Mouse (Mus musculus) activated CD4-positive, CD25-positive, alpha-beta regulatory T cell, adult 4 months (primary cell): ENCODE data around the gene Phldb1. TPM values are rescaled to one million over a fixed set of nuclear protein-coding genes. Genes with fewer than 3 reads are reported as not detected.

Source experiments
- ATAC-seq: one replicate; pipeline ENCODE4 v1.8.0; 2017
- polyA plus RNA-seq, 2 experiments: library from polyadenylated mRNA; unstranded; fragments of 100-300 nt; shearing (Covaris generic); gene quantifications; one replicate each; pipeline ENCODE4 v1.2.1; 2017

Gene Phldb1
- polyA plus RNA-seq, 2 experiments from 2014 or later: 0.30 TPM; not detected in 1

- ATAC-seq: no peak
Measured at GRCm38 (mm10) chr9:44708925-44709324, 26.1 kb downstream of the Phldb1 start.

GRCm38 (mm10) chr9:44708429-44708765, 26.6 kb downstream of the Phldb1 start:
- ATAC-seq: no peak

- no peak for ATAC-seq
Measured at GRCm38 (mm10) chr9:44707749-44708428, 27.1 kb downstream of the Phldb1 start.

DNA sequence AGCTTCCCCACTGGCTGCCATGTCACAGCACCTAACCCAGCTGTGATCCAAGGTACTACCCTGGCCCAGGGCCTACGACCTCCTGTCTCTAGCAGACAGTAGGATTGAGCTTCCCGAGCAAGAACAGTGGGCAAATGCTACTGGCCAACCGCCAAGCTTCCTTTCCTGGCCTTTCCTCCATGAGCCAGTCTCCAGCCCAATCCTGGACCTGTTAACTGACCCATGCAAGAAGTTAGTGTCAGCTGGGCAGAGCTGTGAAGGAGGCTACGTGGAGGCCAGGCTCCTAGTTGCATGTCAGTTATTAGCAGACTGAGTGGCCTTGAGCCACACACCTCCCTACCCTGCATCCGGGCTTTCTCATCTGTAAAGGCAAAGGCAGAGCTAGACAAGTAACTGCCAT, 35.3 kb downstream of the Phldb1 start:
- no peak for ATAC-seq

DNA sequence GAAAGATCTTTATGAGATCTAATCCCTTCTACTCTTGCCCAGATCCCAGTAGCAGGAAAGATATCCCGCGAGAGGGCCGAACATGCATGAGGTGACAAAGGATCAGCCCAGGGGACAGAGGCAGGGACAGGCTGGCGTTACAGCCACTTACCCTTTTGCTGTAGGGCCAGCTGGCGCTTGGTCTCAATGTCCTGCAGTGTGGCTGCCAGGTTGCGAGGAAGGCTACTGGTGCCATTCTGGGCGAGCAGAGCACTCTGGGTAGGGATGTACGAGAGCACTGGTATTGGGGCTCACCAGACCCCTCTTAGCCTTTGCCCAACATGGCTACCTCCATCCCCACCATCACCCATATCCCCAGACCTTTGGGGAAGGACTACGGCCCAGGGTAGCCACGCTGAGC, 35.8 kb downstream of the Phldb1 start:
- no peak for ATAC-seq

DNA sequence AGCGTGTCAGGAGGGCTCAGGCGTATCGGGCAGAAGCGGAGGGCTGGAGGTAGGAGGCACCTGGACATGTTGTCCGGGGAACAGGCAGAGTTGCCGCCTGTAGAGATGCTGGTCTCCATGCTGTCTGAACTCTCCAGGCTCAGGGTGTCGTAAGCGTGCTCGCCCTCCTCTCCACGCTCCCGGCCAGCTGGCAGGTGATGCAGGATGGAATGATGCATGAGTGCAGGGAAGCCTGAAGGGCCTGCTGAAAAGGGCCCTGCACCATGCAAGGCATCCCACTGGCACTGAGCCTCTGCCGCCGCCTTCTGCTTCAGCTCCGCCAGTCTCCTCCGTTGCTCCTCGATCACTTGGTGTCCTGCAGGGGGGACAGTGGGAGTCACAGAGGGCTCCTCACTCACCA, 37.1 kb downstream of the Phldb1 start:
- ATAC-seq: no peak

DNA sequence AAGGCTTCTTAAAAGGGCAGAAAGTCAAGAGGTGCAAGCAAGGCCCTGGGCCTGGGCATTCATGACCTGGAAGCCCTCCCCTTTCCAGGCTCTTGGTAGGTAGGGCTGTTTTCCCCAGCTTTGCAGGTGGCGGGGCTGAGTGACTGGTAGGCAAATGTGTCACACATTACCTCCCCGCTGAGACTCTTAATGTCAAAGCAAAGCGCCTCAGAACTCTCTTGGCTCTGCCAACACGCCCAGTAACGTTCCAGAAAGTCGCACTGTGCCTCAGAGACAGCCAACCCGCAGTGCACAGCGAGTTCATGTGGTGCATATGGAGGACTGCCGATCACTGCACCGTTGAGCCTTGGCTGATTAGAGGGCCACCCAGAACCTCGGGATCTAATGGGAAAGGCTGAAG, 41.9 kb downstream of the Phldb1 start:
- no peak for ATAC-seq

- no peak for ATAC-seq
Measured at GRCm38 (mm10) chr9:44691671-44692520, 43.1 kb downstream of the Phldb1 start.

DNA sequence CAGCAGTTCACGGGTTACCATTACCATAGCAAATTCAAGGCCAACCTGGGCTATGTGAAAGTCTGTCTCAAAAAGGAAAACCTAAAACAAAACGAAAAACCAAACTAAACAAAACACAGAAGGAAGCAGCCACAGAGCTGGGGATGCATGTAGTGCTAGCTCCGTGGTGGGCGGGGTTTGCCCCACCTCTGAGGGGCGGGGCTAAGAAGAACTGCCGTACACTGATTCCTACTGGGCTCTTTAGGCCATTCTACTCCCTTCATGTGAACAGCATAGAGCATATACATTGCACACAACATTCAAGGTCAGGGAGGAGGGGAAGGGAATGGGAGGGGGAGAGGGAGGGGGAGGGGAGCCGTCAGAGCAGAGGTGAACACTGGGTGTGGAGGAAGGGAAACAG, 44.4 kb downstream of the Phldb1 start:
- peak; percentile 23 for ATAC-seq

DNA sequence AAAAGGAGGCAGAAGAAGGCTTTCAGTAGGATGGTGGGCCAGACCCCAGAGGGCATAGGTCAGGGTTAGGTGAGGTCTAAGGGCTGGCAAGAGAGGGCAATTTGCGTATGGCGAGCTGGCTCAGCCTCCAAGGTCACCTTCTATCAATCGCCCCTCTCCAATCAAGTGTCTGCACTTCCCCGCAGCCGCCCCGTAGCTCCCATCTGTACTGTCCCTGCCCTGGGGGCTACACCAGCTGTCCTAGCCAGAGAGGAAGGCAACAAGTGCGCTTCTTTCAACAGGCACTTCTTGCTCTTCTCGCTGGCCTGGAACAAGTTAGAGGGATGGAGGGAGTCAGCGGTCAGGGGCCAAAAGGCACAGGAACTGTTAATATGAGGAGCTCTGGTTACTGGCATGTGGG, 47.0 kb downstream of the Phldb1 start:
- no peak for ATAC-seq

- ATAC-seq: no peak
Measured at GRCm38 (mm10) chr9:44686638-44687037, 48.4 kb downstream of the Phldb1 start.

DNA sequence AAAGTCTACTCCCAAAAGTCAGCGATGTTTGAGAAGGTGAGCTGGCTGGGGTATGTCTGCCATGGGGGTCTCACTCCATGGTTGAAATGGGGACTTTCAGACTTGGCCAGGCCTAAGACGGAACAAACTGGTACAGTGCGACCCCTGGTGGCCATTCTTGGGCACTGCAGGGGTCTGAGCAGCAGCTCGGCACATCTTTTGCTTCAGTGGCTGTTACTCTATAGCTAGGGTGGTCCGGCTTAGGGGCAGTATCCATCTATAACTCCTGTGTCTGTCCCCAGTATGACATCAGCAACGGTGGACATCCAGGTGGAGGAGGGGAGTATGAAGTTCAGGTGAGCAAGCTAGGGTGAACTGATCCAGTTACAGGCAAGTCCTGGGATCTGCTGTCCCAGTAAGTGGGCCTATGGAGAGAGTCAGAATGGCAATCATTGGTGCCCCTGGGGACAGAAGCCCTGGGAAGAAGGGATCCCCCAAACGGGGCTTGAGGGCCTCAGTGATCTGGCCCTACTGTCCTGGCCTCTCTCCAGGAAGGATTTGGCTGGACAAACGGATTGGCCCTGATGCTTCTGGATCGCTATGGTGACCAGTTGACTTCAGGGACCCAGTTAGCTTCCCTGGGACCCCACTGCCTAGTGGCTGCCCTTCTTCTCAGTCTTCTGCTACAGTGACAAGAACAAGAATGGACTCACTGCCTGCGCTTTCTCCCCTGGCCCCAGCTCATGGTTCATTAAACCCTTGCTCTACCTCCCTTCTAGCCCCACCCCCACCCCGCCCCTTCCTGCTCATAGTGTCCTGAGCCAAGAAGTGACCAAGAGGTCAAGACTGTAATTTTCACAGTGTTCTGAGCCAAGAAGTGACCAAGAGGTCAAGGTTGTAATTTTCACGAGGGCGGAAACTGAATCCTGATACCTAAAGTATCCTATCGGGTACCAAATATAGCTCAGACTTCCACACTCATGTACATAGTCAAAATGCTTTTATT, 49.4 kb downstream of the Phldb1 start:
- ATAC-seq: no peak

DNA sequence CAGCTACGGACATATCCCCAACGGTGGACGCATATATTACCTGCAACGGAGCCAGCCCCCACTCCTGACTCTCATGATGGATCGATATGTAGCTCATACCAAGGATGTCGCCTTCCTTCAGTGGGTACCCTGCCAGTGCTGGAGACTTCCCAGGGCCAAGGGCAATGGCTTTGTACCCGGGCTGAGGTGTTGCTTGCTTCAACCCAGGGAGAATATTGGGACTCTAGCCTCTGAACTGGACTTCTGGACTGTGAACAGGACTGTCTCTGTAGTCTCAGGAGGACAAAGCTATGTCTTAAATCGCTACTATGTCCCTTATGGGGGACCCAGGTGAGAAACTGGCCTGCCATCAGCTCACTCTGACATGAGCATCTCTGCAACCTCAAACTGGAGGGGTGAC, 52.0 kb downstream of the Phldb1 start:
- no peak for ATAC-seq

DNA sequence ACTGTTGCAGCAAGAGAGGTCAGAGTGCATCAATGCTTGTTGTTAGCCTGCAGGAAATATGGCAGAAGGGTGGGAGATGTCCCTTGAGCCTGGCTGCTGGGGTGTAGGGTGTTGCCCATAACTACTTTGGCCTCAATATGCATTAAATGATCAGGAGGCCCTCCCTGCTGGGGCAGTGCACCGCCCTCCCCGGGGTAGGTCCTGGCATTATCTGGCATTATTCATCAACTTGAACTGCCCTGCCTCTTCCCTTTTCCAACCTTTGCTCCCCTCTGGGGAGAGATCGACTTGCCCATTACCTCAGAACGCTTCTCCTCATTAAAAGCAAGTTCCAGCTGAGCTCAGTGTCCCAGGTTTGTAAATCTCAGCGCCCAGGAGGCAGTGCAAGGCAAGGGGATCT, 55.4 kb downstream of the Phldb1 start:
- no peak for ATAC-seq

DNA sequence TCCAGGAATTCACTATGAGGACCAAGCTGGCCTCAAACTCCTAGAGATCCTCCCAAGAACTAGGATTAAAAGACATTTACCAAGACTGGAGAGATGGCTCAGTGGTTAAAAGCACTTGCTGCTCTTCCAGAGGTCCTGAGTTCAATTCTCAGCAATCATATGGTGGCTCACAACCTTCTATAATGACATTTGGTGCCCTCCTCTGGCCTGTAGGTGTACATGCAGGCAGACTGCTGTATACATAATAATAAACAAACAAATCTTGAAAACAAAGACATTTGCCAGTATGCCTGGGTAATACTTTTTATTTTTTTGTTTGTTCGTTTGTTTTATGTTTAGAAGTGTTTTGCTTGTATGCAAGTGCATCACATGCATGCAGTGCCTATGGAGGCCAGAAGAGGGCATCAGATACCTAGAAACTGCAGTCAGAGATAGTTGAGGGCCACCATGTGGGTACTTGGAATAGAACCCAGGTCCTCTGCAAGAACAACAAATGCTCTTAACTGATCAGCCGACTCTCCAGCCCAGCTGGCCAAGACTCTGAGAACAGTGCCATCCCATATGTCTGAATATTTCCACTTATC, 56.6 kb downstream of the Phldb1 start:
- ATAC-seq: no peak

DNA sequence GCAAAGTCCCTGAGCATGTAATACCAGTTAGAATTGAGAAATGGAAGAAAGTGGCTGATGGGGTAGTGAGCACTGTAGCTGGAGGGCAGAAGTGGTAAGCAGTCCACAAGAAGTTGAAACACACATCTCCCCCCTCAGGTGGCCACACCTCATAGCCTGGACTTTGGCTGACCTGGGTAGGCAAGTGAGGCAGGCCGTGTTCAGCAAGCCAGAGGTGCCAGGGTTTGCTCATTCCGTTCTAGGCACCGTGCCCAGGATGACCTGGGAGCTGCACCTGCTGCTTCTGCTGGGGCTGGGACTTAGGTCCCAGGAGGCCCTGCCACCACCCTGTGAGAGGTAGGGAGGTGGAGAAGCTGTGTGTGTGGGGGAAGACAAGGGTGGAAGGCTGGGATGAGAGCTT, 62.0 kb downstream of the Phldb1 start, which contains the start of gene Treh:
Treh (plus strand) TSS at position 229 of the 400 bp plus-strand sequence.
- no peak for ATAC-seq

- ATAC-seq: no peak
Measured at GRCm38 (mm10) chr9:44672291-44672865, 62.6 kb downstream of the Phldb1 start.

GRCm38 (mm10) chr9:44671416-44671815, 63.6 kb downstream of the Phldb1 start:
- ATAC-seq: no peak

GRCm38 (mm10) chr9:44663706-44664105, 71.3 kb downstream of the Phldb1 start:
- ATAC-seq: no peak

DNA sequence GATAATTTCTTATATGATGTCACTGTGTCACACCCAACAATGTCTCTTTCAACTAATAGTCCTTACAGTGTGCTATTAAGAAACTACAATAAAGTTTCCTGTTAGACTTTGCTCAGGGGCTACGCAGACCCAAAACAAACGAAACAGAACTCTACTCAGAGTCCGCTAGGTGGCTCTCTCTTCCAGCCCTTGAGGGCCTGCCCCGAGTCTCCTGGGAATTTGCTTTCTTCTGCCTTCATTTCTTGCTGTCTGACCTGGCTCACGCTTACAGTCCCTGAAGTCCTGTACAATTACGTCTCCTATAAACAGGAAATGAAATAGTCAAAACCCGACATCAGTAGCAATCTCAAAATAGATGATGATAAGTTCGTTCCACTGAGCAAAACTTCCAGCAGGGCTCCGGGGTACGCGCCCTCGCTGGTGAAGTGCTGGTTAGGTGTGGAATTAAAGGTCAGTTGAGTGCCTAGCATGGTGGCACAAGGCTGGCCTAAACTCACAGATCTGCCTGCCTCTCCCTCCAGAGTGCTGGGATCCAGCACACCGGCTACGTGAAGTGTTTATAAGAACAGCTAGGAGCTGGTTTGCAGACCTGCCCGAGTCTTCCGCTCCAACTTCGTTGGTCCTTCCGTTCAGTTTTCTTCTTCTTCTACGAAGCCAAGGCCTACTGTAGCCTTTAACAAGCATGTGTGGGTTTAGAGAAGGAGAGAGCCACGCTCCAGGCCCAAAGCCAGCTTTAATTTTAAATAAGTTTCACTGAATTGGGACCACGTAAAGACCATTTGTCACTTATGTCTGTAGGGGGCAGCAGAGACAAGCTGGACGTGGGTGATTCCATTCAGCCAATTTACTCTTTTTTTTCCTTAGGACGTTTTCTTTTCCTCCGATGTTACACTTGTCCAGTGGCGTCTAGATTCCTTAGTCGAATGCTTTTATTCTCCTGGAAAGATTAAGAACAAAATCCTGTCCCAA, 79.6 kb downstream of the Phldb1 start:
- ATAC-seq: peak; percentile 52

GRCm38 (mm10) chr9:44653896-44654295, 81.1 kb downstream of the Phldb1 start:
- no peak for ATAC-seq
